Mouse (Mus musculus) thymus, adult 2 months (tissue): Measurements from ENCODE around the gene Prr7. TPM values are rescaled to one million over a fixed set of nuclear protein-coding genes. Genes with fewer than 3 reads are reported as not detected.

Experiments used
- DNase-seq: peaks from one replicate; pipeline ENCODE4 v3.0.0; 2021
- H3K27ac ChIP-seq: fragments of 200-500 bp; 2 replicates; pipeline ENCODE4 v1.5.1; 2012; ENCODE audit warnings: low read length, control low read depth; ENCODE audit not compliant: control insufficient read depth, insufficient read depth
- H3K27me3 ChIP-seq: fragments of 200-500 bp; 2 replicates; pipeline ENCODE4 v1.6.1; 2012; ENCODE audit warnings: mild to moderate bottlenecking, low read length, moderate library complexity, mixed read lengths; ENCODE audit not compliant: control insufficient read depth, insufficient read depth
- H3K36me3 ChIP-seq: fragments of 200-500 bp; 2 replicates; pipeline ENCODE4 v1.6.1; 2012; ENCODE audit warnings: mild to moderate bottlenecking, low read length, moderate library complexity; ENCODE audit not compliant: control insufficient read depth, insufficient read depth
- H3K4me1 ChIP-seq: fragments of 200-500 bp; replicated peaks from 2 replicates; pipeline ENCODE4 v1.6.1; 2012; ENCODE audit warnings: low read length; ENCODE audit not compliant: control insufficient read depth, insufficient read depth
- H3K4me3 ChIP-seq: fragments of 200-500 bp; 2 replicates; pipeline ENCODE4 v1.5.1; 2012; ENCODE audit warnings: mild to moderate bottlenecking, low read length, control low read depth, moderate library complexity; ENCODE audit not compliant: control insufficient read depth, insufficient read depth
- CTCF ChIP-seq: fragments of 200-500 bp; IDR thresholded peaks from 2 replicates; pipeline ENCODE4 v1.5.1; 2012; ENCODE audit warnings: mild to moderate bottlenecking, control low read depth, low read length, moderate library complexity, borderline replicate concordance; ENCODE audit not compliant: control insufficient read depth, poor library complexity, insufficient read depth; ENCODE audit errors: extremely low read depth
- POLR2A ChIP-seq: fragments of 200-500 bp; IDR thresholded peaks from 2 replicates; pipeline ENCODE4 v1.6.1; 2012; ENCODE audit warnings: mild to moderate bottlenecking, low read length, control low read depth, moderate library complexity; ENCODE audit not compliant: control insufficient read depth, poor library complexity, insufficient read depth; ENCODE audit errors: extremely low read depth
- WGBS: fragments of 180-500 bp; shearing (Covaris S2); methylation state at CpG from one replicate; pipeline ENCODE4 v1.1.7; 2018; 5-methylcytosine and 5-hydroxymethylcytosine counted together
- polyA plus RNA-seq: library from polyadenylated mRNA; depleted of rRNA; stranded (reverse); fragments of >200 nt; gene quantifications from 2 replicates; pipeline ENCODE4 v1.2.3, GENCODE M21; 2012; rRNA removed

Prr7 gene
- polyA plus RNA-seq, 1 experiment, result 33.8 TPM

- WGBS, result 31% methylated on average over 4 of the region's 4 CpGs
- TF ChIP-seq CTCF (no peak), POLR2A (no peak)
- no peaks in the 10 kb centered on the region for H3K4me1 ChIP-seq
- DNase-seq, result no peak
- no peak overlapping the region for H3K27ac ChIP-seq
- no peaks in the 10 kb centered on the region for H3K27me3 ChIP-seq
- H3K36me3 ChIP-seq, result no peaks in the 10 kb centered on the region
- H3K4me3 ChIP-seq, result no peak overlapping the region
Observed at GRCm38 (mm10) chr13:55519606-55520005, 55.5 kb downstream of the Prr7 start.

GRCm38 (mm10) chr13:55522730-55523129 is 58.7 kb downstream of the Prr7 start:
- no peak for DNase-seq
- Histone ChIP-seq H3K4me1 (no peaks in the 10 kb centered on the region), H3K27me3 (no peaks in the 10 kb centered on the region), H3K36me3 (no peaks in the 10 kb centered on the region), H3K4me3 (no peak overlapping the region), H3K27ac (no peak overlapping the region)
- TF ChIP-seq CTCF (no peak), POLR2A (no peak)
- 82% methylated on average over 8 of the region's 8 CpGs for WGBS

Other genes with a start within 250 kb of the Prr7 start
- gene Prelid1, start 143.8 kb upstream of the Prr7 start, polyA plus RNA-seq, result 493 and 534 TPM in 2 replicates
- gene Rab24, start 142.3 kb upstream of the Prr7 start, polyA plus RNA-seq, result 112 and 119 TPM in 2 replicates
- gene Mxd3, start 134.4 kb upstream of the Prr7 start, polyA plus RNA-seq, result 122 and 153 TPM in 2 replicates
- gene Lman2, start 101.5 kb upstream of the Prr7 start, polyA plus RNA-seq, result 134 and 139 TPM in 2 replicates
- gene Rgs14, start 94.5 kb upstream of the Prr7 start, polyA plus RNA-seq, result 179 and 220 TPM in 2 replicates
- gene Slc34a1, start 66.1 kb upstream of the Prr7 start, polyA plus RNA-seq, result 0.83 and 6.0 TPM in 2 replicates
- gene Pfn3, start 49.0 kb upstream of the Prr7 start, polyA plus RNA-seq, result not detected in 2 replicates
- 0.39 and 1.6 TPM in 2 replicates for gene F12, start 37.5 kb upstream of the Prr7 start, polyA plus RNA-seq
- 228 and 238 TPM in 2 replicates for gene Grk6, start 19.2 kb upstream of the Prr7 start, polyA plus RNA-seq
- 7.8 and 9.8 TPM in 2 replicates for gene Dbn1, start 23.8 kb downstream of the Prr7 start, polyA plus RNA-seq
- 25.6 and 29.5 TPM in 2 replicates for gene Pdlim7, start 49.4 kb downstream of the Prr7 start, polyA plus RNA-seq
- gene Dok3, start 65.0 kb downstream of the Prr7 start, polyA plus RNA-seq, result 18.2 and 21.9 TPM in 2 replicates
- 97.8 and 100.0 TPM in 2 replicates for gene Ddx41, start 72.4 kb downstream of the Prr7 start, polyA plus RNA-seq
- gene Fam193b, start 106.9 kb downstream of the Prr7 start, polyA plus RNA-seq, result 381 and 409 TPM in 2 replicates
- 73.4 and 76.8 TPM in 2 replicates for gene Tmed9, start 109.5 kb downstream of the Prr7 start, polyA plus RNA-seq
- gene B4galt7, start 135.6 kb downstream of the Prr7 start, polyA plus RNA-seq, result 45.3 and 47.2 TPM in 2 replicates
- 15.7 and 17.8 TPM in 2 replicates for gene Caml, start 158.7 kb downstream of the Prr7 start, polyA plus RNA-seq
- gene Ddx46, start 170.8 kb downstream of the Prr7 start, polyA plus RNA-seq, result 25.3 and 29.5 TPM in 2 replicates
- gene B230219D22Rik, start 228.9 kb downstream of the Prr7 start, polyA plus RNA-seq, result 61.2 and 62.1 TPM in 2 replicates